Mouse (Mus musculus) thymus, postnatal 4 days (tissue): ENCODE measurements around the gene Mylk4.

ENCODE experiments used
- DNase-seq: peaks from one replicate; pipeline ENCODE4 v3.0.0; 2021

The Mylk4 gene

DNA sequence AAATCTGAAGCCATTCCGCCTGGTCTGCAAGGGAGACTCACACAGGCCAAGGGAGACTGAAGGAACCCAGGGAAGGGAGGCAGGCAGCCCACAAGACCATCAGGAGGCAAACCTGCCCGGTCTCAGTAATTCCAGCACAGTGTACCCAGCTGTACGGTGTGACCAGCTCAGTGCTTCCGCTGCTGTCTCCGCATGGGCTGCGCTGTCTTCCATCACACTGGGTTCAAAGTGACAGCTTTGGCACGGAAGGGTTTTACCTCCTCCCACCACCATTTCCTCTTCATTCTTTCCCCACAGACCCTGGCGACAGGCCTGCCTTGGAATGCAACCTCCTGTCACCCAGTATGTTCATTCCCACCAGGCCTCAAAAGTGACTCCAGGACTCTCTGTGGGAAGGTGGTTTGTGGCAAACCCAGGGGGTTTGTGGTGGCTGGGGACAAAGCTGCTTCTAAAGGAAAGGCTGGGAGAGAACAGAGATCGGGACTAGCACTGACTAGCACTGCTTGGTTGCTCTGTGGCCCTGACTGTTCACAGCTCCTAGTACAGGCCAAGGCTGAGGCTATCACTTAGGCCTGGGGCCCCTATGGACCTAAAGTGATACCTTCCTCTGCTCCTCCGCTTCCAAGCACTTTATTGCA lies 77.0 kb downstream of the Mylk4 start:
- DNase-seq = peak; percentile 28

DNA sequence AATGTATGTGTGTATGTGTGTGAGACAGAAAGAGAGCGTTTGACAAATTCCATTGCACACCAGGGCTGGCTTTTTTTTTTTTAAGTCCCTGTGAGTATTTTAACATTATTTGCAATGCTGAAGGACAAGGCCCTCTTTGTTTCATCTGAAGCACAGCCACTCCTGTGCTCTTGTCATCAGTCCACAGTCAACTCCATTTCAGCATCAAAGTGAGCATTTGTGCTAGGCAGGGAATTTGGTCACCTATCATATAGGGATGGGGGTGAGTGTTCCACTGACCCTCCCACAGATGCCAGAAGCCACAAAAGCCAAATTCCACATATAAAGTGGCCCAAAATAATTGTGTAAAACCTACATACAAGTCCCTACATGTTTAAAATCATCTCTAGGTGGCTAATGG lies 78.4 kb downstream of the Mylk4 start:
- DNase-seq = no peak

DNA sequence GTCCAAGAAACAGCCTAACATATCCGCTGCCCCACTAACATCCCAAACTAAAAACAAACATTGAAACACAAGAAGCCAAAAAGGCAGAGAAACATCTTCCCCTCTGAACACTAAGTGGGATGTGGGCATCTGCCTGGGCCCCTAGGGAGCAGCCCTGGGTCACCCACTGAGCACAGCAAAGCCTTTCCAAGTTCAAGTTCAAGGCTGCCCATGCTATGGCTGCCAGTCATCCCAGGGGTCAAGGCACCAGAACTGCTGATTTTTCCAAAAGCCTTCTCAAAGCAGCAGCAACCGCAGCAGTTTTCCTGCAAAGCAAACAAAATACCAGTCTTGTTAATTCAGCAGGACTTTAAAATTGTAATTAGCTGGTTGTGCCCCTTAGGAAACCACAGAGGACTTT lies 78.8 kb downstream of the Mylk4 start:
- DNase-seq = no peak

DNA sequence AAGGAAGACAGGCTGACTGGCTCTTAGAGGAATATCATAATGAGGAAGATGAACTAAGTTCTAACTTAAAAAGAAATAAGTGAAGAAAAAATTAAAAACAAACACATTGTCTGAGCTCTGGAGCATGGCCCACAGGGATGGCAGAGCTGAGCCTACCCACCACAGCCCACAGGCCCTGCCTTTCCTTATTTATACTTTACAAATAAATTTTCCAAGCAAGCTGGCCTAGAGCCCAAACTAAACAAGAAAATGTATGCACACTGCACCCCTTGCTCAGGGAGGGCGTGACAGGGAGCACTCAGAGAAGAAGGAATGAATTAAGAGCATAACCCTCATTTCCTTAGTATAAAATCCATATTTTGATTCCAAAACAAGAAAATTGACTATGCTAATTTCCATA lies 82.2 kb downstream of the Mylk4 start:
- no peak for DNase-seq

DNA sequence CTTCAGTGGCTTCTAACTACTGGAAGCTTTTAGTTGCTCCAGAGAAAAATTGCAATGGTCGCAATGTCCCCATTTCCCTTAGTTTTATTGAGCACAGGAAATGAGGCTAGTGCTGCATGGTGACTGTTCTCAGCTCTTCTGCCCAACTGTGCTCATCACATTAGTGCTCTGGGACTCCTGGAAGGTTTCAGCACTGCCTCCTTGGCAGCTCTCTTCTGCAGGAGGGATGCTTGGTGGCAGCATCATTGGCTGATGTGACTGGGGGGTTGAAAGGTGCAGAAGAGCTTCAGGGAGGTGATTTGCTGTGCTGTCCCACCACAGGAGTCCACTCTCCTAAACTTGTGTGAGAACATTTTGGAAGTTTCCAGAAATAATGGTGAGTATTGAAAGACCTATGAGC lies 84.4 kb downstream of the Mylk4 start:
- DNase-seq = no peak

DNA sequence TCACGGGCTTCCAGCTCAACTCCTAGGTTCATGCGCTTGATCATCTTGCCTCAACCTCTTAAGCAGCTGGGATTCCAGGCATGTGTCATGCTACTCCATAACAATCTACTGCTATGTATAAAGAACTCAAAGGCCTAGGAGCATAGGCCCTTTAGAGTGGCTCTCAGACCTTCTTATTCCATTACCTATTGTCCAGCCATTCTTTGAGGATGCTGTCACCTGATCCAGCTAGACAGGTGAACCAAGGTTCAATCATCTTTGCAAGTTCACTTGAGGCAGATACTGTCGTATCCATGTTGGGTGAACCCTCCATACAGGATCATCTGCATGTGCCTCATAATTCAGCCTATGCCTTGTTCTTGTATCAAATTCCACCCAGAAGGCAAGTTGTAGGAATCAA lies 84.8 kb downstream of the Mylk4 start:
- no peak for DNase-seq

DNA sequence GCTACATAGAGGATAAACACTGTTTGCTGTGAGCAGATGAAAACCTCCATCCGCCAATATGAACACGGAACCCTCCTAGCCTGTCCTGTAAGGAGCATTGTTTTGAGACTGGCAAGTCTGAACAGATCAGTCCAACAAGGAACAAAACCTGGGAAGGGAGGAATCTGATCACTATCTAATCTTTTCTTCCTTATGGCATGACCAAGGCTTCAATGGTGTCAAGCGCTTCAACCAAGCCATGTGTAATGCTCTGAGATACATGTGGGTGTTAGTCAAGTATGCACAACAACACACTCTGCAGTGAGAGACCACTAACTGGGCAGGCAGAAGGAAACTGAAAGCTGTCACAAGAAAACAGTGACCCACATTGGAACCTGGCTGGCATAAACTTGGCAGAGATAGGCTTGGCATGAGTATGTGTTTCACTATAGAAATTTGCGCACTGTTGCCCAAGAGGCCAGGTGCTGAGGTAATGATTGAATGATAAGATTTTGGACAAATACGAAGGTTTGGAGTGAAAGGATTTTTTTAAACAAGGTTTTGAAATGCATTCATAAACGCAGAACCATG lies 89.8 kb downstream of the Mylk4 start:
- DNase-seq = no peak

DNA sequence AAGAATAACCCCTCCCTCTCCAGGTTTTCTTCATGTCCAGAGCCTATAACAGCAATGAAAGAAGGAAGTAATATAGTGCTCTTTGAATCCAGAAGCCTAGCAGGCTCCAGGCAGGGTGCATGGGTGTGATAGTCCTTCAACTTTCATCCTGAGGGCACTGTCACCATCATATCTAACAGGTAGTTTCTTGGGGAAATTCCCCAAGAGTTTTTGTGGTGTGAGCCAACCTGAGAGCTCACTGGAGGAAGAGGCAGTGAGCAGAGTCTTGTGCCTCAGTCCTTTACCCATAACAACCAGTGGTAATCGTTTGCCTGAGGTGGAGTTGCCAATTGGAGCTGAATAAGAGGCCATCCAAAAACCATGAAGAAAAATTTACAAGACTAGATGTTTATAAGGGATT lies 91.2 kb downstream of the Mylk4 start:
- DNase-seq = no peak

DNA sequence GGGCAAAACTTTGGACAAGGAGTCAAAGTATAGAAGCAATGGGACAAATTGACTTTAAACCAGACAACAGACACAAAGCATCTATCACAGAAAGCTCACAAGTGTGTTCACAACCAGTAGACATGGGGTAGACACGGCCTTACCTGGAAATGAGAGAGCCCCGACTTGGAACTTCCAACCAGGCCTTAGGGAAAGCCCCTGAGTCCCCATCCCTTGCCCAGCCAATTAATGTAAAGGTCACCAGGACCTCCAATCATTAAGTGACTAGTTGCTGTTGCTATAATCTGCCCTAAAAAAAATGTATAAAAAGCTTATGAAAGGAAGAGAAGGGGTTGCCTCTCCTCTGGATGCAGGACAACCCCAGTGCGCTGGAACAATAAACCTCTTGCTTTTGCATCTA lies 93.5 kb downstream of the Mylk4 start:
- no peak for DNase-seq

DNA sequence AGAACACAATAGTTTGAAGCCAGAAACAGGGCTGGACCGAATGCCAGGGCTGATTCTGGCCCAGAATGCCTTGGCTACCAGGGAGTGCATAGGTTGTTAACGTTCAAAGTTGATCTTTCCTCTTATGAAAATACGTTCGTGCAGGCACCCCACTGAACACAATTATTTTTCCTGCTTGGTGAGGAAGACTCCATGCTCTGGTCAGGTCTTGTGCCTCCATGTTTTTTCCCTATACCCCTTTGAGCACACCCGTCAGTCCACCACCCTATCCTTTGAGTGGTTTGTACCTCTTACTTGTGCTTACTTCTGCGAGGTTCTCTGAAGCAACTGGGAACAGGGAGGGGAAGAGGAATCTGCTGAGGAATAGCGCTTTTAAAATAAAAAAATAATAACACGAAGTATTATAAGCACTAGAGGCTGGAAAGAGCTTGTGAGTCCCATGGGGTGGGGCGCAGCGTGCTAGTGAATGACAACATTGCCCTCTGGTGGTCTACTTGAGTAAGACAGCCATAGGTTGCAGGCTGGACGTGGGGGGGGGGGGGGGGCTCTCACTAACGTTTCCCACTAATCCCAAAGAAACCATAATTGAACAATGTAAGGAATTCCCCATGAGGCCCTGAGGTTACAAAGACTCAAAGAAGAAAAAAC lies 102.8 kb downstream of the Mylk4 start:
- peak; percentile 75 for DNase-seq

DNA sequence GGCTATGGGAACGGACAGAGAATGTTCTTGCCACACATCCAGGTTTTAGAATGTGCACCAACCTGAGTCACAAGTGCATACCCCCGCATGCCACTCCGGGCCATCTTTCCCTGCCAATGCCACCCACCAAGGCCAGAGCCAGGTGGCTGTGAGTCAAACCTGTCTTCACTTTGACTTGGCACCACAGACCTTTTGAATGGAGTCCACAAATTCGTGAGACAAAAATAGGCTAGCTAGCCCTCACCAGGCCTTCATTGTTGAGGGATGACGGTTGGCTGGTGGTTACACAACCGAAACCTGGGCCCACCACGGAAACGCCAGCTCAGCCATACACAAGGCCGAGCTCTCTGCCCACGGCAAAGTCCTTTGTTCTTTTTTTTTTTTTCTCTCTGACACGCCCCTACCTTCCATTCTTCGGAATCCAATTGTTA lies 103.6 kb downstream of the Mylk4 start:
- no peak for DNase-seq

DNA sequence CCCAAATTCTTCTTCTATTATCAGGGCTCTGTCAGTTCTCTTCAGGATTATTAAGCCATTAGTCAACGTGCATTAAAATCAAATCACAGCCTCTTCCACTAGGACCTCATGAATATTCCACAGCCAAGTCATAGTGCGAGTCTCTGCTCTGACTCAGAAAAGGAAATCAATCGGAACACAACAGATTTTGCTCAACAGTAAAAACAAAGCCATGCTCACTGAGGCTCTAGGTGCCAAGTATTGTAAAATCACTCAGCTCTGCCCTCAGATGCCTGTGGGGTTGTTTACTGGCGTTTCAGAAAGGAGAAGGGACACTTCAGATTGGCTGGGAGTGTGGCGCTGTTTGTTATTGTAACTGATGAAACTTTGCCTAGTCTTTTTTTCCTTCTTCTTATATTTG lies 104.8 kb downstream of the Mylk4 start:
- DNase-seq = no peak

DNA sequence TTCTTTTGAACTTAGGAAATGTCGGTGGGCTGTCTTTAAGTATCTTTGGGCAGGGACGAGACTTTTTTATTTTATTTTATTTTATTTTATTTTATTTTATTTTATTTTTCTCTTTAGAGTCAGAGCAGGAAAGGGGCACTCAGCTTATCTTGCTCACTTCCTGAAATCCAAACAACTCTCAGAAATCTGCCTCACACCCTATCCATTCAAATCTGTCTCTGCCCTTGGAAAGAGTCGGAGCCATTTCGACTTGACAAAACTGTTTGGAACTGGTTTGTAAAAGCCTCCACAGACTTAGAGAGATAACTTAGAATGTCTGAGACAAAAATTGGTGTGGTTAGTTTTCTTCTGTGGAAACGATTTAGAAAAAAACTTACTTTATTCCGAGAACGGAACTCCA lies 113.0 kb downstream of the Mylk4 start:
- no peak for DNase-seq

DNA sequence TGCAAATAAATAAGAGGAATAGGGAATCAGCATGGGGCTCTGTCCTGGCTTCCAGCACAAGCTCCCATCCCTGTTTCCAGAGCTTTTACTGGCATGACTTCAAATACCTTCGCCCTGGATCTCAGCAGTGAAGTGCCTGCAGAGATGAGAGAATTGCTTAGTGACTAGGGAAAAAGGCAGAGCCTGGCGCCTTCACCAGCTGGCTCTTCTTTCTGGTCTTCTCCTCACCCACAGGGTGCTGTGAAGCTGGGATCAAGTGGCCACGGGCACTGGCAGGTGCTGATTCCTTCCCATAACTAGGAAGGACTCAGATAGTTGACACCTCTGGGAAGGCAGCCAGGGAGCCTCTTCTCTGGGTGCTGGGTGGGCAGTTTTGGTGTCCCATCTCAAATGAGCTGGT lies 115.5 kb downstream of the Mylk4 start:
- DNase-seq = no peak

DNA sequence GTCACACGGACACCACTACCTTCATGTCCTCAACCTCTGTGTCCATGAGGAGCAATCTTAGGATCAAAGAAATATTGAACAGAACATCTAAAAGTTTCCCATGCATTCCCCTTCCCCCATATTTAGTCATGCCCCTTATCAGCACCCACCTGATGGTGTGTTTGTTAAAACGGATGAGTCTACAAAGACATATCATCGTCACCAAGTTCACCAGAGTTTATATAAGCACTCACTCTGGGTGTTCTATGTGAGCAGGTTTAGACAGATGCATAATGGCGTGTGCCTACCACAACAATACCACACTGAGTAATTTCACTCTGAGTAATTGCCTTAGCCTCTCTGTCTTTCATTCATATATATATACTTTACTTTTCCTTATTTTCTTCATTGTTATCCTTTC lies 116.4 kb downstream of the Mylk4 start:
- DNase-seq = no peak

DNA sequence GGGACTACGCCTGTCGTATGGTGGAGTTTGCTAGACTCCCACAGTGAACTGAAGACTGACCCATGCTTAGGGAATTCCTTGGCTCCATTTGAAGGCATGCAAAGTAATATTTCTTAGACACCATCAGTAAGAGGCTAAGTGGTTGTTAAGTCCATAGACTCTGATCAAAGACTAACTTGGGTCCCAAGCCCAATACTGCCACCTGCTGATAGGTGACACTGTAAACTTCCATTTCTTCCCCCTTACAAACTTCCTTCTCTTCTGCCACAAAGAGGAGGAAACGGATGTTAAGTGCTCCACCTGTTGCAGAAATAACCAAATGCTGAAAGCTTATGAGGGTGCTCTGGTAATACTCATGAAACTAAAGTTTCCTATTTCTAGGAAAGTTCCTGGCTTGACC lies 121.7 kb downstream of the Mylk4 start:
- DNase-seq = peak; percentile 27

DNA sequence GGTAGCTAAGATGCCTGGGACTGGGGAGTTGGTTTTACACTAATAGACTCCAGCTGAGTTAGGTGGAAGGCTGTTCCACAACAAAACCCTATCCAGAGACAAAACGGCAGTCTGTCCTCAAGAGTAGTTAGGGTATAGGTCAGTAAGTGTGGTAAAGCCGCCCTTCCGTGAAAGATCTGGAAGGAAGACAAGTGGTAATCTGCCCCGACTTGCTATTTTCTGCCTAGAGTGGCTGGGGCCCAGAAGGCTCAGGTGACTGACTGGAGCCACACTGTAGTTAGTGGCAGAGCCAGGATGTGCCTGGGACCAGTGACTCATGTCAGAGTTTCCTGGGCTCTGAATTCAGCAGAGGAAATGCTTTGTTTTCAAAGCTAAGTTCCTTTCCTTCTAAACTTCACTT lies 123.5 kb downstream of the Mylk4 start:
- DNase-seq = no peak

DNA sequence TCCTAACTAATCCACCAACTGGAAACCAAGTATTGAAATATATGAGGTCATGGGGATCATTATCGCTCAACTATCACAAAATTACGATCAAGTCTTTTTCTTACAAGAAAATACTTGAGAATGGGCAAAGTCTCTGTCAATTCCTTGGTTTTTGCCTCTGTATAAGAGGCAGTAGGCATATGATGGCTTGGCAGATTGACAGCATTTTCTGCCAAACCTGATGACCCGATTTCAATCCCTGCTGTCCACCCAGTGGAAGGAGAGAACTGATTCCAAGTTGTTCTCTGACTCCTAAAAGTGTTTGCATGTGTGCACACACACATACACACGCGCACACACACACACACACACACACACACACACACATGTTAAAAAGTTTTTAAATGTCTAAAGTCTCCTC lies 124.5 kb downstream of the Mylk4 start:
- DNase-seq = no peak

DNA sequence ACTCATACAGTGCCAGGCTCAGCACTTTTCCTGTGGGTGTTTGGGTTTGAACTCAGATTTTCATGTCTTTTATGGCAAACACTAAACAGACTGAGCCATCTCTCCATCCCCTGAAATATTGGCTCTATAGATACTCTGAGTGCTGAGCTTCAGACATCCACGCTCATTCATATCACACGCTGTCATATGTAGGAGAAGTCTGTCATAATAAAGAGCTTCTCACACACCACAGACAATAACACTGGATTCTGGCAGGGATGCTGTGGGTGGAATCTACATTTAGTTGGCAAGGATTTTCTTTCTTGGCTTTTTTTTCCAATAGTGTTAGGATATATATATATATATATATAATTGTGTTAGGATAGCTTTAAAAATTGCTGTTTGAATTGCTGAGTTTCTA lies 126.2 kb downstream of the Mylk4 start:
- DNase-seq = no peak
